Mouse (Mus musculus) myocyte (in vitro differentiated cells): ENCODE data around the gene Mospd2. TPM values are rescaled to one million over a fixed set of nuclear protein-coding genes. Genes with fewer than 3 reads are reported as not detected.

Experiments used
- H3K27me3 ChIP-seq: one replicate; pipeline ENCODE4 v1.6.1; 2011; ENCODE audit not compliant: control insufficient read depth, insufficient read depth, insufficient read length
- H3K36me3 ChIP-seq: one replicate; pipeline ENCODE4 v1.6.1; 2011; ENCODE audit not compliant: control insufficient read depth, insufficient read depth
- H3K4me2 ChIP-seq: one replicate; pipeline ENCODE4 v1.6.1; 2011; ENCODE audit warnings: low read depth, control low read depth
- H3K4me3 ChIP-seq: one replicate; pipeline ENCODE4 v1.5.1; 2011; ENCODE audit warnings: mild to moderate bottlenecking, control low read depth, moderate library complexity
- H3K79me2 ChIP-seq: one replicate; pipeline ENCODE4 v1.6.1; 2011; ENCODE audit not compliant: control insufficient read depth, insufficient read depth
- H3ac ChIP-seq: one replicate; pipeline ENCODE4 v1.6.1; 2011; ENCODE audit not compliant: control insufficient read depth, insufficient read length
- CEBPB ChIP-seq: IDR thresholded peaks from 2 replicates; pipeline ENCODE4 v1.6.1; 2011; ENCODE audit warnings: mild to moderate bottlenecking, moderate library complexity; ENCODE audit not compliant: poor library complexity, insufficient read depth, severe bottlenecking
- E2F4 ChIP-seq: IDR thresholded peaks from one replicate; pipeline ENCODE4 v1.6.1; 2011; ENCODE audit warnings: mild to moderate bottlenecking, control low read depth, moderate library complexity; ENCODE audit not compliant: insufficient read depth
- MAX ChIP-seq: IDR thresholded peaks from one replicate; pipeline ENCODE4 v1.6.1; 2011; ENCODE audit warnings: low read depth, mild to moderate bottlenecking, control low read depth
- MYOD1 ChIP-seq, 3 experiments: IDR thresholded peaks; one replicate each; pipeline ENCODE4 v1.6.1; 2011; ENCODE audit warnings: control low read depth in 2 of 3, low read depth in 2 of 3, mild to moderate bottlenecking in 2 of 3, moderate library complexity in 1 of 3; ENCODE audit not compliant: insufficient read length in 2 of 3, control insufficient read depth in 1 of 3
- MYOG ChIP-seq, 3 experiments: IDR thresholded peaks; one replicate each; pipeline ENCODE4 v1.6.1; 2011; ENCODE audit warnings: control low read depth in 2 of 3, low read depth in 2 of 3, mild to moderate bottlenecking in 2 of 3; ENCODE audit not compliant: insufficient read length in 2 of 3, control insufficient read depth in 1 of 3, insufficient read depth in 1 of 3
- POLR2A ChIP-seq: IDR thresholded peaks from one replicate; pipeline ENCODE4 v1.6.1; 2011; ENCODE audit warnings: low read depth, mild to moderate bottlenecking, control low read depth, moderate library complexity; ENCODE audit not compliant: insufficient read length
- POLR2AphosphoS2 ChIP-seq: IDR thresholded peaks from one replicate; pipeline ENCODE4 v1.6.1; 2011; ENCODE audit warnings: low read depth, control low read depth; ENCODE audit not compliant: insufficient read length
- REST ChIP-seq: IDR thresholded peaks from one replicate; pipeline ENCODE4 v1.6.1; 2011; ENCODE audit warnings: mild to moderate bottlenecking, control low read depth, moderate library complexity; ENCODE audit not compliant: insufficient read depth, insufficient read length
- SRF ChIP-seq: IDR thresholded peaks from one replicate; pipeline ENCODE4 v1.6.1; 2011; ENCODE audit warnings: low read depth; ENCODE audit not compliant: control insufficient read depth, insufficient read length
- TCF12 ChIP-seq: IDR thresholded peaks from one replicate; pipeline ENCODE4 v1.6.1; 2011; ENCODE audit warnings: mild to moderate bottlenecking, control low read depth; ENCODE audit not compliant: poor library complexity, insufficient read depth, severe bottlenecking
- TCF3 ChIP-seq: IDR thresholded peaks from one replicate; pipeline ENCODE4 v1.6.1; 2011; ENCODE audit warnings: low read depth, control low read depth; ENCODE audit not compliant: insufficient read length
- USF1 ChIP-seq: IDR thresholded peaks from one replicate; pipeline ENCODE4 v1.6.1; 2011; ENCODE audit warnings: low read depth, mild to moderate bottlenecking, control low read depth, moderate library complexity
- polyA plus RNA-seq: library from polyadenylated mRNA; unstranded; fragments of >200 nt; fragmentation: generic; extraction: Trizol; gene quantifications from one replicate; pipeline ENCODE4 v1.2.1, GENCODE M21; 2012; ENCODE audit warnings: missing spikeins

The Mospd2 gene
- polyA plus RNA-seq, result 4.9 TPM

DNA sequence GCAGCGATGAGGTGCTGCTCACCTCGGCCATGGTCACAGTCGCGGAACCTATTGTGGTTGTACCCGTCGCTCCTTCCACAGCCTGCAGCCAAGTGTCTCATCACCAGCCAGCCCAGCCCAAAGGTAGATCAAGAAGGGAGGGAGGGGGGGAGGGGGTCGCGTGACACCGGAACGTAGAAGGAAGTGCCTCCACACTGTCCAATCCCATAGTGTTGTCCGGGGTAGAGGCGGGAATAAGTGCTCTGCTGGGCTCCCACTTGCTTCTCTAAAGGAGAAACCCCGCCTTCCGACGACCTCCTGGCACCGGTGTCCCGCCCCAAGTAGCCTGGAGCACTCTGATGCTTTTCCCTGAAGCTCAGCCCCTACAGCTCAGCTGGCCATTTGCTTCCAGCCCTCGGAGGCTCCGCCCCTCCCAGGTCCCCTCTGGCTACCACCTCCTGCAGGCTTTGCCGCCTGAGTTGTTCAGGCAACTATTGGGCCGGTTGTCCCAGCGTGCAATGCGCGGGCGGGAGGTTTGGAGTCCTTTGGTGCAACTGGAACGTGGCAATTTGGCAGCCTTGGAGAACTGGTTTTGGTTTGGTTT, at the start of gene Mospd2, which contains the start of gene Fancb:
Gene Mospd2 (minus strand): TSS at position 183 of the 583 bp plus-strand sequence.
Gene Fancb (plus strand): TSS at position 400 of the 583 bp plus-strand sequence.
- Histone ChIP-seq H3K27me3 (no peaks in the 10 kb centered on the region), H3K36me3 (no peaks in the 10 kb centered on the region), H3K4me2 (peak within 1 kb of the TSS; percentile 77), H3ac (no peak within 1 kb of the TSS), H3K79me2 (peaks cover 20% of the 10 kb centered on the region), H3K4me3 (peak within 1 kb of the TSS; percentile 47)
- TF ChIP-seq TCF12, result no peak
- peak; percentile 9 for TF ChIP-seq USF1
- peak; percentile 87 for TF ChIP-seq E2F4
- peak; percentile 61 for TF ChIP-seq POLR2A
- TF ChIP-seq CEBPB, result no peak
- no peak for TF ChIP-seq POLR2AphosphoS2
- no peak for TF ChIP-seq MYOG (IDR thresholded peaks at IDR 0.05; ENCODE audit: control insufficient read depth in 1 of 3, insufficient read depth in 1 of 3, insufficient read length in 2 of 3, low read depth in 2 of 3)
- no peak for TF ChIP-seq SRF
- no peak for TF ChIP-seq TCF3
- TF ChIP-seq MAX, result no peak
- TF ChIP-seq REST, result no peak
- no peak for TF ChIP-seq MYOD1 (IDR thresholded peaks at IDR 0.05; ENCODE audit: control insufficient read depth in 1 of 3, insufficient read length in 2 of 3, low read depth in 2 of 3)

DNA sequence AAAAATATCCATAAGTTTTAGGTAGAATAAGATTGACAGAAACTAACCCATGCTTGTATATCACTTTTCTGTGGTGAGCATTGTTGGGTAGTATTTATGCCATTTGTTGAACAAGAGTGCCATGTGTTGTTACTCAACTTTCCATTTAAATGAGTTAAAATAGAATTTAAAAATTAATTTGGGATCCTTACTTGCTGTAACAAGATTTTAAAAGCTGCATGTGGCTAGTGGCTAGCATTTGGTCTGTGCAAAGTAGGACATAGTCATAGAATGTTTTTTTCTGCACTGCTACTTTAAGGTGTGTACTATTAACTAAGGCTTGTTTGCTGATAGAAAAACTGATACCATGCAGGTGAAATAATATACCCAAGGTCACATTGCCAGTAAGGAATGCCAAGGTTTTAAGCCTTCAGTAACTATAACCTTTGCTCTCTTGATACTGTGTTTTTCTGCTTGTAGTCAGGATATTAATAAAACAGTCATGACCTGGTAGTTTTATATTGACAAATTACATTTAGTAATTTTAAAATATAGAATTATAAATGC, 24.7 kb upstream of the Mospd2 start, which contains the start of gene Gm17604:
Gene Gm17604 (minus strand): TSS at position 51 of the 546 bp plus-strand sequence.
- Histone ChIP-seq H3K27me3 (no peaks in the 10 kb centered on the region), H3K36me3 (no peaks in the 10 kb centered on the region), H3ac (no peak within 1 kb of the TSS), H3K4me3 (no peak within 1 kb of the TSS), H3K4me2 (no peak within 1 kb of the TSS), H3K79me2 (no peaks in the 10 kb centered on the region)
- TF ChIP-seq CEBPB, result no peak
- TF ChIP-seq SRF, result no peak
- no peak for TF ChIP-seq E2F4
- no peak for TF ChIP-seq REST
- TF ChIP-seq TCF3, result no peak
- no peak for TF ChIP-seq USF1
- no peak for TF ChIP-seq MAX
- TF ChIP-seq TCF12, result no peak

DNA sequence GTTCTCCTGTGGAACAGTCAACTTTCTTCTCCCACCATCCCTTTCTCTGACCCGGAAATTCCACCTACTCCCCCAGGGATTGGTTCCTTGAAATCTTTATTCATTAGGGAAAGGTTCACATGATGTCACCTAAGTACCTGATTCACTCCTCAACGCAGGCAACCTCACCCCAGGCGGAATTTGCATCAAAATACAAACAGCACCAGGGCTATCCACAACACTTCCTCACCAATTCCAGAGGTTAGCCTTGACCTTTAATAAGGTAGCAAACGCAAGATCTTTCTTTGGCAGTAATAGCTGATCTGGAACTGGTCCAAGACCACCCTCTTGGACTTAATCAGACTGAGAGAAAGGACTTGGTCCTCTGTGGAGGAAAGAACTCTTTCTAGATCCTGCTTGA, 23.0 kb upstream of the Mospd2 start:
- no peak overlapping the region for H3K4me3 ChIP-seq
- no peaks in the 10 kb centered on the region for H3K36me3 ChIP-seq
- no peaks in the 10 kb centered on the region for H3K27me3 ChIP-seq
- no peak overlapping the region for H3K4me2 ChIP-seq
- no peak overlapping the region for H3ac ChIP-seq
- TF ChIP-seq MYOG (IDR thresholded peaks at IDR 0.05; ENCODE audit: control insufficient read depth in 1 of 3, insufficient read depth in 1 of 3, insufficient read length in 2 of 3, low read depth in 2 of 3), result no peak
- H3K79me2 ChIP-seq, result no peaks in the 10 kb centered on the region

DNA sequence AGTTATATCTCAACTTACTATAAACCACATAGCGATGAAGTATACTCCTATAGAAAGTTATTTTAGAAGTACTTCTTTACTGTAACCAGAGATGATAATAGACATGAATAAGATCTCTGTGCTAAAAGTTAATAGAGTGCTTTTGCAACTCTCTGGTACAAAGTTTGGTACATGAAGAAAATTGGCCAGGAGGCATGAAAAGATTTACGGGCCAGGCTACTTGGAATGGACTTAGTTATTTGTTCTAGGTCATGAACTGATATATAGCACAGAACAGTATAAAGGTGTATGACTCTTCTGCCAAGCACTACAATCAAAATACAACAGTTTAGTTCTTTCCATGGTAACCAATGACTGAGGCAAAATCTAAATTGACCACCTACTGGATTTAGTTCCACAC, 1.3 kb downstream of the Mospd2 start:
- Histone ChIP-seq H3K4me3 (peak overlapping the region; percentile 47), H3K27me3 (no peaks in the 10 kb centered on the region), H3ac (no peak overlapping the region), H3K79me2 (peaks cover 21% of the 10 kb centered on the region), H3K4me2 (peak overlapping the region; percentile 70), H3K36me3 (no peaks in the 10 kb centered on the region)
- no peak for TF ChIP-seq POLR2AphosphoS2
- TF ChIP-seq TCF3, result no peak
- no peak for TF ChIP-seq POLR2A
- no peak for TF ChIP-seq E2F4
- no peak for TF ChIP-seq MAX
- no peak for TF ChIP-seq USF1
- TF ChIP-seq SRF, result no peak
- TF ChIP-seq REST, result no peak
- no peak for TF ChIP-seq MYOD1 (IDR thresholded peaks at IDR 0.05; ENCODE audit: control insufficient read depth in 1 of 3, insufficient read length in 2 of 3, low read depth in 2 of 3)
- TF ChIP-seq TCF12, result no peak
- no peak for TF ChIP-seq CEBPB
- TF ChIP-seq MYOG (IDR thresholded peaks at IDR 0.05; ENCODE audit: control insufficient read depth in 1 of 3, insufficient read depth in 1 of 3, insufficient read length in 2 of 3, low read depth in 2 of 3), result no peak

DNA sequence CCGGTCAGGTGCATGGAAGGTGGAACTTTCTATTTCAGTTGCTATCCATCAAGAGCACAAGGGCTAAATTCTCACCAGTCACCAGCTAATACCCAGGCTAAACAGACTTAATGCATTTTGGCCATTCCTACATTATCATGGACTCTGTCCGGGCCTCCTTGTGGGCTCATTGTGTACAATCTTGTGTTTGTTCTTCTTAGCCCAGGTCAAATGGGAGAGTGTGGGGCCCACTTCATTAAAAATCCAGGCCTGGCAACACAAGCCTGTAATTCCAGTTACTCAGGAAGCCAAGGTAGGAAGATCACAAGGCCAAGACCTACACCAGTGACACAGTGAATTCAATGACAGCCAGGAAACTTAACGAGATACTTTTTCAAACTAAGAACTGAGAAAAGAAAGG, 9.0 kb downstream of the Mospd2 start:
- Histone ChIP-seq H3K27me3 (no peaks in the 10 kb centered on the region), H3ac (no peak overlapping the region), H3K4me3 (no peak overlapping the region), H3K79me2 (peaks cover 27% of the 10 kb centered on the region), H3K36me3 (no peaks in the 10 kb centered on the region), H3K4me2 (no peak overlapping the region)
- no peak for TF ChIP-seq REST
- TF ChIP-seq TCF12, result no peak
